Mouse (Mus musculus): ENCODE data around the gene 2010300C02Rik. TPM values are rescaled to one million over a fixed set of nuclear protein-coding genes. Genes with fewer than 3 reads are reported as not detected.

The 2010300C02Rik gene
- polyA plus RNA-seq, 1 experiment, result 163 TPM

GRCm38 (mm10) chr1:37674266-37674665 is 45.6 kb downstream of the 2010300C02Rik start:
- peak in 1 of 2 experiments; percentile 64 for DNase-seq (ENCODE audit: extremely low spot score in 1 of 2, low spot score in 1 of 2)

- no peak for DNase-seq (ENCODE audit: extremely low spot score in 1 of 2, low spot score in 1 of 2)
Measured at GRCm38 (mm10) chr1:37671316-37671715, 48.6 kb downstream of the 2010300C02Rik start.

- no peak for DNase-seq (ENCODE audit: extremely low spot score in 1 of 2, low spot score in 1 of 2)
Measured at GRCm38 (mm10) chr1:37667386-37667785, 52.5 kb downstream of the 2010300C02Rik start.

GRCm38 (mm10) chr1:37666587-37666986 is 53.3 kb downstream of the 2010300C02Rik start:
- no peak for DNase-seq (ENCODE audit: extremely low spot score in 1 of 2, low spot score in 1 of 2)

- no peak for DNase-seq (ENCODE audit: extremely low spot score in 1 of 2, low spot score in 1 of 2)
Measured at GRCm38 (mm10) chr1:37665539-37666323, 54.2 kb downstream of the 2010300C02Rik start.

- no peak for DNase-seq (ENCODE audit: extremely low spot score in 1 of 2, low spot score in 1 of 2)
Measured at GRCm38 (mm10) chr1:37664496-37664895, 55.4 kb downstream of the 2010300C02Rik start.

GRCm38 (mm10) chr1:37663606-37664005 is 56.3 kb downstream of the 2010300C02Rik start:
- DNase-seq (ENCODE audit: extremely low spot score in 1 of 2, low spot score in 1 of 2), result no peak

GRCm38 (mm10) chr1:37656017-37656416 is 63.9 kb downstream of the 2010300C02Rik start:
- no peak for DNase-seq (ENCODE audit: extremely low spot score in 1 of 2, low spot score in 1 of 2)

- DNase-seq (ENCODE audit: extremely low spot score in 1 of 2, low spot score in 1 of 2), result no peak
Measured at GRCm38 (mm10) chr1:37653992-37654391, 65.9 kb downstream of the 2010300C02Rik start.

GRCm38 (mm10) chr1:37647066-37647465 is 72.8 kb downstream of the 2010300C02Rik start:
- DNase-seq (ENCODE audit: extremely low spot score in 1 of 2, low spot score in 1 of 2), result no peak

- DNase-seq (ENCODE audit: extremely low spot score in 1 of 2, low spot score in 1 of 2), result no peak
Measured at GRCm38 (mm10) chr1:37644501-37644900, 75.4 kb downstream of the 2010300C02Rik start.

- no peak for DNase-seq (ENCODE audit: extremely low spot score in 1 of 2, low spot score in 1 of 2)
Measured at GRCm38 (mm10) chr1:37643794-37644365, 76.0 kb downstream of the 2010300C02Rik start.

- no peak for DNase-seq (ENCODE audit: extremely low spot score in 1 of 2, low spot score in 1 of 2)
Measured at GRCm38 (mm10) chr1:37641361-37641760, 78.5 kb downstream of the 2010300C02Rik start.

- peak; percentile 69 to 91 for DNase-seq (ENCODE audit: extremely low spot score in 1 of 2, low spot score in 1 of 2)
Measured at GRCm38 (mm10) chr1:37639101-37639500, 80.8 kb downstream of the 2010300C02Rik start.

GRCm38 (mm10) chr1:37638560-37638959 is 81.3 kb downstream of the 2010300C02Rik start:
- DNase-seq (ENCODE audit: extremely low spot score in 1 of 2, low spot score in 1 of 2), result no peak

- no peak for DNase-seq (ENCODE audit: extremely low spot score in 1 of 2, low spot score in 1 of 2)
Measured at GRCm38 (mm10) chr1:37637571-37637970, 82.3 kb downstream of the 2010300C02Rik start.

GRCm38 (mm10) chr1:37636824-37637223 is 83.1 kb downstream of the 2010300C02Rik start:
- no peak for DNase-seq (ENCODE audit: extremely low spot score in 1 of 2, low spot score in 1 of 2)

- peak in 1 of 2 experiments; percentile 36 for DNase-seq (ENCODE audit: extremely low spot score in 1 of 2, low spot score in 1 of 2)
Measured at GRCm38 (mm10) chr1:37636169-37636568, 83.7 kb downstream of the 2010300C02Rik start.

- DNase-seq (ENCODE audit: extremely low spot score in 1 of 2, low spot score in 1 of 2), result no peak
Measured at GRCm38 (mm10) chr1:37635716-37636115, 84.2 kb downstream of the 2010300C02Rik start.

- DNase-seq (ENCODE audit: extremely low spot score in 1 of 2, low spot score in 1 of 2), result peak in 1 of 2 experiments; percentile 66
Measured at GRCm38 (mm10) chr1:37634658-37635057, 85.2 kb downstream of the 2010300C02Rik start.

GRCm38 (mm10) chr1:37633516-37633915 is 86.4 kb downstream of the 2010300C02Rik start:
- no peak for DNase-seq (ENCODE audit: extremely low spot score in 1 of 2, low spot score in 1 of 2)

GRCm38 (mm10) chr1:37632425-37632824 is 87.5 kb downstream of the 2010300C02Rik start:
- no peak for DNase-seq (ENCODE audit: extremely low spot score in 1 of 2, low spot score in 1 of 2)

All from frontal cortex, adult 2 months (tissue).